Mouse (Mus musculus) brain, embryonic 18.5 days (tissue): ENCODE data around the gene Crip3.

Experiments used
- DNase-seq: peaks from one replicate; pipeline ENCODE4 v3.0.0-alpha.2; 2012; ENCODE audit warnings: low read depth, low spot score

Gene Crip3

GRCm38 (mm10) chr17:46455110-46455691, 26.5 kb downstream of the Crip3 start:
- DNase-seq = no peak

- DNase-seq = no peak
Observed at GRCm38 (mm10) chr17:46457791-46458190, 29.1 kb downstream of the Crip3 start.

GRCm38 (mm10) chr17:46458439-46458838, 29.7 kb downstream of the Crip3 start:
- DNase-seq = no peak

GRCm38 (mm10) chr17:46460673-46461072, 31.9 kb downstream of the Crip3 start:
- no peak for DNase-seq

- DNase-seq = no peak
Observed at GRCm38 (mm10) chr17:46461347-46461746, 32.6 kb downstream of the Crip3 start.

- DNase-seq = no peak
Observed at GRCm38 (mm10) chr17:46462226-46462625, 33.5 kb downstream of the Crip3 start.

- no peak for DNase-seq
Observed at GRCm38 (mm10) chr17:46467830-46468229, 39.1 kb downstream of the Crip3 start.

- no peak for DNase-seq
Observed at GRCm38 (mm10) chr17:46476601-46477000, 47.9 kb downstream of the Crip3 start.

- no peak for DNase-seq
Observed at GRCm38 (mm10) chr17:46477286-46477685, 48.6 kb downstream of the Crip3 start.
